Mouse (Mus musculus) limb, embryonic 11.5 days (tissue): ENCODE results near the gene Rnf167. TPM values are rescaled to one million over a fixed set of nuclear protein-coding genes. Genes with fewer than 3 reads are reported as not detected.

Source experiments
- ATAC-seq: fragments of 200-750 bp; cut with Nextera tagmentation; 2 replicates; pipeline ENCODE4 v1.8.0; 2017; ENCODE audit warnings: low read depth; ENCODE audit not compliant: insufficient number of reproducible peaks, low FRiP score, low TSS enrichment
- DNase-seq: peaks from one replicate; pipeline ENCODE4 v3.0.0-alpha.2; 2015; ENCODE audit warnings: low spot score
- H3K27ac ChIP-seq: fragments of 300-500 bp; sonication (generic); replicated peaks from 2 replicates; pipeline ENCODE4 v1.5.1; 2014; ENCODE audit warnings: low read depth, mild to moderate bottlenecking, low read length
- H3K27me3 ChIP-seq: fragments of 300-500 bp; sonication (generic); 2 replicates; pipeline ENCODE4 v1.6.1; 2014; ENCODE audit warnings: mild to moderate bottlenecking, low read length, mixed read lengths; ENCODE audit not compliant: control insufficient read depth, insufficient read depth
- H3K36me3 ChIP-seq: fragments of 300-500 bp; sonication (generic); 2 replicates; pipeline ENCODE4 v1.6.1; 2014; ENCODE audit warnings: mild to moderate bottlenecking, low read length, moderate library complexity, mixed read lengths; ENCODE audit not compliant: control insufficient read depth, insufficient read depth
- H3K4me1 ChIP-seq: fragments of 300-500 bp; sonication (generic); 2 replicates; pipeline ENCODE4 v1.6.1; 2014; ENCODE audit warnings: low read length, mixed read lengths; ENCODE audit not compliant: control insufficient read depth, insufficient read depth
- H3K4me2 ChIP-seq: fragments of 300-500 bp; sonication (generic); 2 replicates; pipeline ENCODE4 v1.6.1; 2014; ENCODE audit warnings: low read depth, mild to moderate bottlenecking, moderate library complexity; ENCODE audit not compliant: severe bottlenecking
- H3K4me3 ChIP-seq: fragments of 300-500 bp; sonication (generic); 2 replicates; pipeline ENCODE4 v1.5.1; 2014; ENCODE audit warnings: low read depth, low read length
- H3K9ac ChIP-seq: fragments of 300-500 bp; sonication (generic); 2 replicates; pipeline ENCODE4 v1.6.1; 2014; ENCODE audit warnings: mild to moderate bottlenecking, low read length
- H3K9me3 ChIP-seq: fragments of 300-500 bp; sonication (generic); 2 replicates; pipeline ENCODE4 v1.6.1; 2016; ENCODE audit warnings: low read length; ENCODE audit not compliant: control insufficient read depth
- WGBS: fragments of 180-500 bp; shearing (Covaris S2); extraction: QIAGEN DNeasy Blood & Tissue Kit; methylation state at CpG from one replicate; pipeline ENCODE4 v1.1.7; 2014; 5-methylcytosine and 5-hydroxymethylcytosine counted together
- polyA plus RNA-seq: library from polyadenylated mRNA; unstranded; fragments of >200 nt; fragmentation: Nextera tagmentation; extraction: Ambion mirVana; gene quantifications from 2 replicates; pipeline ENCODE4 v1.2.1, GENCODE M21; 2014

Rnf167 gene
- 89.5 and 99.1 TPM in 2 replicates for polyA plus RNA-seq

DNA sequence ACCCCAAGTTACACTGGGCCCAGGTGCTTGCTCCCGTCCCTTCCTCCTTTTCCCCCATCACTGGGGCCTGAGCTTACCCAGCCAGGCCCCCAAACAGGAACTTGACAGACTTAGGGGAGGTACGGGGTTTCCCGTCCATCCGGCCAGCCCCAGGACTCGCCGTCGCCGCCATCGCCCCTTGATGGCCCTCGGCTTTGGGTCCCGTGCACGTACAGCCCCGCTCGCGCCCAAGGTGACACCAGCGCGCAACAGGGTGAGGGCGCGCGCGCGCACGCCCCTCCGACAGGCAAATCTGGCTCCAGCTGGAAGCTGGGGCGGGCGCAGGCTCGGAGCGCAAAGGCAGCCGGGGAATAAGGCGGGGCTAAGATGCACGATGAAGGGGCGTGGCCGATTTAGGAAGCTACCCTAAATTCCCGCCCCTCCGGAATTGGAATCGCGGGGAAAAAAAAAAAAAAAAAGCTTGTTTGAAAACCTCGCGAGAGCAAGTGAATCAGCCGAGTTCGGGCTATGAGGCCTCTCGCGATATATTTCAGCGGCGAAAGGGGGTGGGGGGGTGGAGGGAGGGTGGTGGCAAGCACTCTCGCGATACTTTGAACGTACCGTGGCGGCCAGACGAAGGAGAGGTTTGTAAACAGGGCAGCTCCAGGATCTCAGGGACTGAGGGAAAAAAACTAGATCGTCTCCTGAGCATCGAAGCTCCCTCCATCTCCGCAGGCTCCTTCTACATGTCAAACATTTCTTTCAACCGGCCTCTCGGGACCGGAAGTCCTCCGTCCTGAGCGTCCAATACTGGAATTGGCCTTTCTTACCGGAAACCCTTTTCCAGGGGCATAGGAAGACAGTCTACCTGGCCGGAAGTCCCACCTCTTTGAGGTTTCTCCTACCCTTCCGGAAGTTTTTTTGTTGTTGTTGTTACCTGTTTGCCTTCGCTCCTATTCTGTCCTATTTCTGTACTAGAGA lies at the start of gene Rnf167, which contains the start of gene Slc25a11:
Rnf167 (plus strand) TSS at position 545 of the 960 bp plus-strand sequence.
Slc25a11 (minus strand) TSS at position 789 of the 960 bp plus-strand sequence.
- peak; percentile 88 for ATAC-seq
- DNase-seq: peak; percentile 98
- Histone ChIP-seq H3K4me3 (peak within 1 kb of the TSS; percentile 58), H3K36me3 (peaks cover 32% of the 10 kb centered on the region), H3K27me3 (no peaks in the 10 kb centered on the region), H3K9ac (peak within 1 kb of the TSS; percentile 83), H3K27ac (peak within 1 kb of the TSS; percentile 86), H3K4me1 (peaks cover 27% of the 10 kb centered on the region), H3K4me2 (peak within 1 kb of the TSS; percentile 90), H3K9me3 (no peaks in the 10 kb centered on the region)
- 0% methylated on average over 63 of the region's 63 CpGs for WGBS

DNA sequence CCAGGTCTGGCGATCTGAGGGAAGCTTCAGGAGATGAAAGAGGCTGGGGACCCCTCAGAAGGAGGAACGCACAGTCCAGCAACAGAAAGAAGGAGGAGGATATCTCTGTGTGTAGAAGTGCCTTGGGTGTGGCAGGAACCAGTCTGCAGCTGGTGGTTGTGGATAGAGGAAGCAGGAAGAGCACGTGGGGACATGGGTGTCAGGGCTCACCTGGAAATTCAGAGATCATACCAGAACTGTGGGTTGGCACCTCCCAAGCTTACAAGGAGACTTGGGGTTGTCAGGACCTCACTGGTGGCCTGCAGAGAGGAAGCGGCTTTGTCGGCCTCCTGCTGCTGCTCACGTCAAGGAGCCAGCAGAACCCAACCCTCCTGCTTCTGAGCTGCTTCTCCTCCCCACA lies 49.7 kb upstream of the Rnf167 start:
- no peak for ATAC-seq

DNA sequence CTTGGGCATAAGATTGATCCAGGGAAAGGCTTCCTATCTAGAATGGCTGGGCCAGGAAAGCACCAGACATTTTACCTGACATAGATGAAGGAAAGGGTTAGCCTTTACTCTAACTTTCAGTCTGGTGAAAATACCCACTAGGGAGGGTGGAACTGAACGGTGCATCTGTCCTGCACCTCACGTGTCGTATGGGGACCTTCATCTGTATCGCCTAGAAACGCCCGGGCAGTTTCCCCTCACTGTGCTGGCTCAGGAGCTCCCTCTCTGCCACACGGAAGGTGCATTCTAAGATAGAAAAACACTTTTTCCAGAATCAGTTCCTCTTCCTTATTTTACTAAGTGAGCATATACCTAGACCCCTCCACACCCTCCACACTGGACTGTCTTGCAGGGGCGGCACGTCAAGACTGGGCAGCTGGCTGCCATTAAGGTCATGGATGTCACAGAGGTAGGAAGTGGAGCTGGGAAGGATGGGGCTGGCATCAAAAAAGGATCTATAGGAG lies 48.5 kb upstream of the Rnf167 start:
- Histone ChIP-seq H3K9ac (no peak overlapping the region), H3K27me3 (no peaks in the 10 kb centered on the region)
- no peak for ATAC-seq

More for the DNA sequence above, 49.7 kb upstream of the Rnf167 start:
- Histone ChIP-seq H3K36me3 (peaks cover 12% of the 10 kb centered on the region; the same call in 1 of the 2 replicates), H3K9ac (no peak overlapping the region), H3K27ac (no peak overlapping the region), H3K27me3 (no peaks in the 10 kb centered on the region), H3K9me3 (no peaks in the 10 kb centered on the region), H3K4me2 (no peak overlapping the region), H3K4me3 (no peak overlapping the region), H3K4me1 (no peaks in the 10 kb centered on the region)
- DNase-seq: no peak
- WGBS: 85% methylated on average over 6 of the region's 6 CpGs

DNA sequence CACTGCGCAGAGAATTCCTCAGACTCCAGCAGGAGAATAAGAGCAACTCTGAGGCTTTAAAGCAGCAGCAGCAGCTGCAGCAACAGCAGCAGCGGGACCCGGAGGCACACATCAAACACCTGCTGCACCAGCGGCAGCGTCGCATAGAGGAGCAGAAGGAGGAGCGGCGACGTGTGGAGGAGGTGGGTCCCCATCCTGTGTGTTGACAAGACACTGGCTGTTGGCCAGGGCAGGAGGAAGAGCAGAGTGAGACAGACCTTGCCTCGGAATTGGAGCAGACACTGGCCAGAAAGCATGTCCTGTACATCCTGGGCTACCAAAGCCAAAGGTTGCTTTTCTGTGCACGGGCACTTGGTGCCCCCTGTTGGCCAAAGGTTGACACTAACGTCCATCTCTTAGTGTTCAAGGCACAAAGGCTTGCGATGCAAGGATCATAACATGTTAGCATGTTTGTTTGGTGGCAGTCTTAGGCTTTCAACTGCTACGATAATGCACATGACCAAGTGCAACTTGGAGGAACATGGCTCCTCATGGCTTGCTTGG lies 41.9 kb upstream of the Rnf167 start:
- Histone ChIP-seq H3K4me1 (no peaks in the 10 kb centered on the region), H3K36me3 (peaks cover 23% of the 10 kb centered on the region), H3K9ac (no peak overlapping the region), H3K4me2 (no peak overlapping the region), H3K9me3 (no peaks in the 10 kb centered on the region), H3K27ac (no peak overlapping the region), H3K4me3 (no peak overlapping the region), H3K27me3 (no peaks in the 10 kb centered on the region)
- peak; percentile 80 for DNase-seq
- ATAC-seq: no peak
- 66% methylated on average over 14 of the region's 14 CpGs for WGBS

More for the DNA sequence above, 48.5 kb upstream of the Rnf167 start:
- no peak overlapping the region for H3K4me2 ChIP-seq
- peaks cover 12% of the 10 kb centered on the region; the same call in 1 of the 2 replicates for H3K36me3 ChIP-seq
- H3K4me1 ChIP-seq: no peaks in the 10 kb centered on the region
- DNase-seq: no peak
- H3K9me3 ChIP-seq: no peaks in the 10 kb centered on the region
- WGBS: 91% methylated on average over 9 of the region's 9 CpGs
- H3K4me3 ChIP-seq: no peak overlapping the region
- no peak overlapping the region for H3K27ac ChIP-seq

DNA sequence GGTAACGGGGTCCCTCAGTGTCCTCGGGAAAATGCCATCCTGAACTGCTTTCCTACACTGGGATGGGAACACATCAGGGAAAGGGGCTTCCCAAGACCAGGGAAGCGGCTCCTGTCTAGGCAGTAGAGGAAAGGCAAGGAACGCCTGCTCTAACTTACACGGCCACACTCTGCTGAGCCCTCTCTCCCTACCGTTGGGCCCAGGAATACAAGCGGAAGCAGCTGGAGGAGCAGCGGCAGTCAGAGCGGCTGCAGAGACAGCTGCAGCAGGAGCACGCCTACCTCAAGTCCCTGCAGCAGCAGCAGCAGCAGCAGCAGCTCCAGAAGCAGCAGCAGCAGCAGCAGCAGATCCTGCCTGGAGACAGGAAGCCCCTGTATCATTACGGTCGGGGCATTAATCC lies 40.3 kb upstream of the Rnf167 start:
- ATAC-seq (no peak), DNase-seq (no peak)
- peaks cover 28% of the 10 kb centered on the region for H3K36me3 ChIP-seq
- no peaks in the 10 kb centered on the region for H3K9me3 ChIP-seq
- WGBS: 69% methylated on average over 12 of the region's 12 CpGs
- no peak overlapping the region for H3K4me3 ChIP-seq
- no peak overlapping the region for H3K4me2 ChIP-seq
- no peak overlapping the region for H3K27ac ChIP-seq
- no peaks in the 10 kb centered on the region for H3K4me1 ChIP-seq
- no peaks in the 10 kb centered on the region for H3K27me3 ChIP-seq
- H3K9ac ChIP-seq: no peak overlapping the region

DNA sequence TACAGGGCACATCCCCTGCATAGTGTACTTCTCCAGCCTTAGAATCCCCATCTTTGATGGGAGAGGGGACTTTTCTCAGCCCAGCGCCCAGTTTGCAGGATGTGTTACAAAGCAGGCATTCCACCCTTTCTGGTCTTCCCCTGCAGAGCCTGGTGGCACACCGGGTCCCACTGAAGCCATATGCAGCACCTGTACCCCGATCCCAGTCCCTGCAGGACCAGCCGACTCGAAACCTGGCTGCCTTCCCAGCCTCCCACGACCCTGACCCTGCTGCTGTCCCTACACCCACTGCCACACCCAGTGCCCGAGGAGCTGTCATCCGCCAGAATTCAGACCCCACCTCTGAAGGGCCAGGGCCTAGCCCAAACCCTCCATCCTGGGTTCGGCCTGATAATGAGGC lies 39.4 kb upstream of the Rnf167 start:
- Histone ChIP-seq H3K9ac (no peak overlapping the region), H3K4me2 (no peak overlapping the region), H3K4me3 (no peak overlapping the region), H3K27me3 (no peaks in the 10 kb centered on the region), H3K36me3 (peaks cover 30% of the 10 kb centered on the region), H3K4me1 (no peaks in the 10 kb centered on the region), H3K9me3 (no peaks in the 10 kb centered on the region), H3K27ac (no peak overlapping the region)
- ATAC-seq (no peak), DNase-seq (no peak)
- WGBS: 92% methylated on average over 9 of the region's 9 CpGs

DNA sequence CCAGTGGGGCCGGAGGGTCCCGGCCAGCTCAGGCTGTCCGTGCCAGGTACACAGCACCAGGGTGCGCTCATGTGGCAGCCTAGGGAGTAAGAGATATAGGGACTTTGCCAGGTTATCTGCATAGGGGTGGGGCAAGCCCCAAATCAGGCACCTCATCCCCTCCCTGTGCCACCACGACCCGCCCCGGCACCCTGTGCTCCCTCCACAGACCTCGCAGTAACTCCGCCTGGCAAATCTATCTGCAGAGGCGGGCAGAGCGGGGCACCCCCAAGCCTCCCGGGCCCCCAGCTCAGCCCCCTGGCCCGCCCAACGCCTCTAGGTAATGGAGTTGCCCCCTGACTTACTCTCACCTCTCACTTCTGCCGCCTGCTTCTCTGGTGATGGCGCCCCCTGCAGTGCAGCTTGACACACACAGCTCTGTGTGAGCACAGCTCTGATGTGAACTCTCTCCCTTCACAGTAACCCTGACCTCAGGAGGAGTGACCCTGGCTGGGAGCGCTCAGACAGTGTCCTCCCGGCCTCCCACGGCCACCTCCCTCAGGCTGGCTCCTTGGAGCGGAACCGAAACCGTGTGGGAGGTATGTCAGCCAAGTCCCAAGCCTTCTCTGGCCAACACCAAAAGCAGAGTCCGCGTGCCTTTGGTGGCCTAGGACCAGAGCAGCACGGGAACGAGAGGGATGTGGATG lies 38.5 kb upstream of the Rnf167 start:
- no peak for DNase-seq
- Histone ChIP-seq H3K27ac (no peak overlapping the region), H3K36me3 (peaks cover 31% of the 10 kb centered on the region), H3K27me3 (no peaks in the 10 kb centered on the region), H3K4me2 (no peak overlapping the region), H3K4me1 (no peaks in the 10 kb centered on the region), H3K9ac (no peak overlapping the region), H3K9me3 (no peaks in the 10 kb centered on the region), H3K4me3 (no peak overlapping the region)
- peak; percentile 22; the same call in 1 of the 2 replicates for ATAC-seq
- WGBS: 87% methylated on average over 26 of the region's 26 CpGs

DNA sequence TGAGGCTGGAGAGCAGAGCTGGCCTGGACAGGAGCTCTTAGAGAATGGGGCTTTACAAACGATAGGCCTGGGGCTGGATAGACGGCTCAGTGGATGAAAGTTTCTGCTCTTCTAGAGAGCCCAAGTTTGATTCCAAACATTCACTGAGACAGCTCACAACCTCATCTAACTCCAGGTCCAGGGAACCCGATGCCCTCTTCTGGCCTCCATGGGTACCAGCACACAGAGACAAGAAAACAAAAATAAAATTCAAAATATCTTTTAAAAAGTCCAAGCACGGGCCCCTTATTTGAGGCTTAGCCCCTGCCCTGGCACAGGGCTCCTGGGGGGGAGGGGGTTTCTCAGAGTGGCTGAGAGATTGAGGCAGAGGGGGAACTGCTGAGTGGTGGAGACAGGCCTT lies 36.3 kb upstream of the Rnf167 start:
- WGBS: 91% methylated on average over 4 of the region's 4 CpGs
- Histone ChIP-seq H3K9me3 (no peaks in the 10 kb centered on the region), H3K4me3 (no peak overlapping the region), H3K27me3 (0 out of 2 replicates have a peak, but pooled peaks cover 1% of the 10 kb centered on the region), H3K36me3 (peaks cover 28% of the 10 kb centered on the region), H3K9ac (no peak overlapping the region), H3K4me1 (peaks cover 9% of the 10 kb centered on the region), H3K4me2 (no peak overlapping the region), H3K27ac (no peak overlapping the region)
- DNase-seq (no peak), ATAC-seq (no peak)
